Comparison of ENCODE assay signal across 9 mouse cellular contexts in the genomic region with DNA sequence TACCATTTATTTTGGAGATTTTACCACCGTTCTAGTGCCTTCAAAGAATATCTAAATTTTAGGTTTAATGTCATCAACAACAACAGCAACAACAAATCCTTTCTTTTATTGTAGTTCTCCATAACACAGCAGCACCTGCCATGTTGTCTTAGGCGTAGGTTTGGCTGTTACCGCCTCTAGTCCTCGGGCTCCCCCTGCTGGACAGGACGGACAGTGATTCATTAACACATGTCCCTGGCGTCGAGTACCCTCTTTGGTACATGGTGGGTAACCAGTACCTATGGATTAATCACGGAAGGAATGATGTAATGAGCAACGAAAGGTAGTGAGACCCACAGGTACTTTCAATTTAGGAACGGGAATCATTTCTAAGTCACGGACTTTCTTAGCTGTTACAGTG. TPM values are rescaled to one million over a fixed set of nuclear protein-coding genes. Genes with fewer than 3 reads are reported as not detected.
A peak's percentile ranks its signal among the peaks of the same experiment; 100 is the strongest.
DNase-seq lines count a peak whose midpoint lies in the region; TF ChIP-seq lines count a peak whose summit lies in the region.
"Had no signal": no experiment of that assay in that cellular context is flagged by ENCODE, and none has a peak within 500 bp of the region (broad histone marks: within the 10 kb centered on the region; RNA-seq: fewer than 3 reads in every experiment).

No protein-coding gene starts in this region.

- no peak for TF ChIP-seq EP300 in ES-Bruce4 (IDR thresholded peaks at IDR 0.05; ENCODE audit: insufficient read depth, low read depth, low read length)

- no peaks in the 10 kb centered on the region; the same call in 1 of the 2 replicates for H3K27me3 ChIP-seq in ES-Bruce4 (ENCODE audit: control insufficient read depth, insufficient read depth, low read length, poor library complexity, severe bottlenecking)
- H3K27me3 ChIP-seq in embryonic facial prominence, embryonic 10.5 days (replicated peaks; ENCODE audit: low read depth, poor library complexity, severe bottlenecking) = no peaks in the 10 kb centered on the region
- H3K27me3 ChIP-seq: limb, embryonic 15.5 days had no signal

- H3K9me3 ChIP-seq in ES-Bruce4 (replicated peaks; ENCODE audit: control insufficient read depth, insufficient read depth, low read length, poor library complexity, severe bottlenecking) = no peaks in the 10 kb centered on the region
- H3K9me3 ChIP-seq in embryonic facial prominence, embryonic 10.5 days = 0 out of 2 replicates have a peak, but pooled peaks cover under 1% of the 10 kb centered on the region
- H3K9me3 ChIP-seq: limb, embryonic 15.5 days had no signal

- no peak overlapping the region for H3K27ac ChIP-seq in ES-Bruce4 (ENCODE audit: insufficient read depth, low read length)
- no peak overlapping the region for H3K27ac ChIP-seq in embryonic facial prominence, embryonic 10.5 days (replicated peaks)
- H3K27ac ChIP-seq: limb, embryonic 15.5 days had no signal

- no peak for TF ChIP-seq POLR2A in ES-Bruce4 (IDR thresholded peaks at IDR 0.05; ENCODE audit: insufficient read depth, low read length)

- H3K4me1 ChIP-seq in ES-Bruce4 (ENCODE audit: control insufficient read depth, insufficient read depth, low read length) = no peaks in the 10 kb centered on the region
- peaks cover under 1% of the 10 kb centered on the region; the same call in 1 of the 2 replicates for H3K4me1 ChIP-seq in embryonic facial prominence, embryonic 10.5 days
- H3K4me1 ChIP-seq: limb, embryonic 15.5 days had no signal

- no peak overlapping the region for H3K4me3 ChIP-seq in ES-Bruce4 (ENCODE audit: low read depth, low read length)
- no peak overlapping the region for H3K4me3 ChIP-seq in embryonic facial prominence, embryonic 10.5 days
- H3K4me3 ChIP-seq: limb, embryonic 15.5 days had no signal

- TF ChIP-seq CTCF in ES-Bruce4 (IDR thresholded peaks at IDR 0.05; ENCODE audit: low read depth, low read length) = peak; percentile 89

- no peaks in the 10 kb centered on the region for H3K36me3 ChIP-seq in ES-Bruce4 (ENCODE audit: control insufficient read depth, insufficient read depth, low read length, poor library complexity, severe bottlenecking)
- no peaks in the 10 kb centered on the region for H3K36me3 ChIP-seq in embryonic facial prominence, embryonic 10.5 days (replicated peaks)
- H3K36me3 ChIP-seq: limb, embryonic 15.5 days had no signal

- no peak overlapping the region for H3K9ac ChIP-seq in ES-Bruce4 (ENCODE audit: low read depth, poor library complexity, severe bottlenecking)
- H3K9ac ChIP-seq: limb, embryonic 15.5 days had no signal

- 43% methylated on average over 11 of the region's 11 CpGs for WGBS in embryonic facial prominence, embryonic 10.5 days

- DNase-seq in adrenal gland, postnatal 25 days = peak; percentile 85
- DNase-seq in embryonic facial prominence, embryonic 10.5 days (ENCODE audit: low spot score) = peak; percentile 82
- peak; percentile 77 for DNase-seq in heart, adult 8-10 months (ENCODE audit: low spot score)
- DNase-seq in kidney, postnatal 36 days = peak; percentile 84 to 96
- DNase-seq in lung, adult 18-20 months = peak; percentile 70 to 77
- DNase-seq in retina, embryonic 14.5 days (ENCODE audit: low spot score) = peak; percentile 77
- peak; percentile 75 to 77 for DNase-seq in thymus, postnatal 36 days

RNA-seq across cellular contexts. Expression of a gene that starts 37.2 kb away (rescaled TPM):
- polyA plus RNA-seq in ES-Bruce4 (2011; ENCODE audit: insufficient read depth, insufficient read length, low read depth, missing spikeins) = 18.0 and 18.7 TPM in 2 replicates
- 48.8 and 59.3 TPM in 2 replicates for total RNA-seq in adrenal gland, postnatal 25 days (2021)
- polyA plus RNA-seq in embryonic facial prominence, embryonic 10.5 days (2016; fragmentation: Nextera tagmentation; extraction: Ambion mirVana) = 34.8 and 36.6 TPM in 2 replicates
- 10 to 100 TPM; 77.0 to 92.6 (median 86.4) TPM for total RNA-seq in heart, adult 8-10 months (2022)

RNA-seq across cellular contexts. Expression of a gene that starts 52.8 kb away (rescaled TPM):
- not detected in 2 replicates for polyA plus RNA-seq in ES-Bruce4 (2011; ENCODE audit: insufficient read depth, insufficient read length, low read depth, missing spikeins)
- total RNA-seq in adrenal gland, postnatal 25 days (2021) = 0.61 and 0.76 TPM in 2 replicates
- polyA plus RNA-seq in embryonic facial prominence, embryonic 10.5 days (2016; fragmentation: Nextera tagmentation; extraction: Ambion mirVana) = 2.2 and 3.5 TPM in 2 replicates
- 1 to 10 TPM in 3 of 4 experiments, under 1 TPM in 1; 0.98 to 2.1 (median 1.6) TPM for total RNA-seq in heart, adult 8-10 months (2022)
